In the genomic region with DNA sequence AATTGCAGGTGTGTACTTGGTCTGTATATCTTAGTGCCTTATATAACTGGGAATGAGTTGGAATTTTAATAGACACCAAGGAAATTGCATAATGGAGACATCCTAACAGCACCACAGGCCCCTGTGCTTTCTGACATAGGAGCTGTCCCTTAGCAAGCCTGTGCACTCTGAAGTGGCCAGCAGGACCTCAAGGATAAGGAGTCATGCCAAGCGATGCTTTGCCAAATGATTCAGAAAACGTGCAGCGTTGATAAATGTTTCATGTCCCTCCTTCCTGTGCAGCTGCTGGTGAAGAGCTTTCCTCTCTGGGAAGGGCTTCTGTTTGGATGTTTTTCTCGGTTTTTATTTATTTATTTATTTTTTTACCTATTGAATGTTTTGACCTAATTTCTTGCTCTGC, we compare ENCODE assay signal across 19 mouse cellular contexts. TPM values are rescaled to one million over a fixed set of nuclear protein-coding genes. Genes with fewer than 3 reads are reported as not detected.
DNase-seq lines count a peak whose midpoint lies in the region; ATAC-seq lines count a peak whose summit lies in the region.
"Had no signal": no experiment of that assay in that cellular context is flagged by ENCODE, and none has a peak within 500 bp of the region (broad histone marks: within the 10 kb centered on the region; RNA-seq: fewer than 3 reads in every experiment).

No protein-coding gene starts in this region.

- no peaks in the 10 kb centered on the region for H3K4me1 ChIP-seq in midbrain, embryonic 16.5 days (ENCODE audit: control insufficient read depth, insufficient read depth, low read length)
- no peaks in the 10 kb centered on the region for H3K4me1 ChIP-seq in midbrain, embryonic 13.5 days (replicated peaks)
- H3K4me1 ChIP-seq: limb, embryonic 15.5 days; midbrain, embryonic 12.5 days; neural tube, embryonic 12.5 days had no signal

- no peaks in the 10 kb centered on the region for H3K27me3 ChIP-seq in midbrain, embryonic 16.5 days (ENCODE audit: control insufficient read depth, insufficient read depth, low read depth, low read length)
- H3K27me3 ChIP-seq in midbrain, embryonic 13.5 days: no peaks in the 10 kb centered on the region
- H3K27me3 ChIP-seq: CH12.LX; limb, embryonic 15.5 days; midbrain, embryonic 12.5 days; neural tube, embryonic 12.5 days had no signal

- H3K27ac ChIP-seq in midbrain, embryonic 16.5 days (ENCODE audit: low read length): no peak overlapping the region
- no peak overlapping the region for H3K27ac ChIP-seq in midbrain, embryonic 13.5 days
- H3K27ac ChIP-seq: limb, embryonic 15.5 days; midbrain, embryonic 12.5 days; neural tube, embryonic 12.5 days had no signal

- DNase-seq in cerebellum, postnatal 4 days (ENCODE audit: low spot score in 2 of 2): no peak
- peak; percentile 73 to 79 for DNase-seq in cerebellum, postnatal 10 days
- DNase-seq in spleen, adult 12 weeks (ENCODE audit: low spot score): no peak
- no peak for DNase-seq in frontal cortex, postnatal 36 days (ENCODE audit: low spot score in 2 of 2)
- DNase-seq in layer of hippocampus, postnatal 36 days: no peak
- DNase-seq: gastrocnemius, postnatal 10 days; kidney, adult 9 months; liver, postnatal 0 days; right cerebral cortex, postnatal 4 days; thymus, adult 18-20 months had no signal

- H3K4me2 ChIP-seq in midbrain, embryonic 16.5 days (ENCODE audit: low read length): no peak overlapping the region
- H3K4me2 ChIP-seq in midbrain, embryonic 13.5 days (replicated peaks): no peak overlapping the region
- H3K4me2 ChIP-seq: limb, embryonic 15.5 days; midbrain, embryonic 12.5 days; neural tube, embryonic 12.5 days had no signal

- no peak overlapping the region for H3K9ac ChIP-seq in midbrain, embryonic 16.5 days (ENCODE audit: low read depth, low read length)
- no peak overlapping the region for H3K9ac ChIP-seq in midbrain, embryonic 13.5 days (replicated peaks)
- H3K9ac ChIP-seq: limb, embryonic 15.5 days; liver, postnatal 0 days; midbrain, embryonic 12.5 days; neural tube, embryonic 12.5 days had no signal

- no peak overlapping the region for H3K4me3 ChIP-seq in midbrain, embryonic 16.5 days (ENCODE audit: low read depth, low read length)
- H3K4me3 ChIP-seq in midbrain, embryonic 13.5 days (replicated peaks): no peak overlapping the region
- H3K4me3 ChIP-seq: limb, embryonic 15.5 days; midbrain, embryonic 12.5 days; neural tube, embryonic 12.5 days had no signal

- no peaks in the 10 kb centered on the region for H3K9me3 ChIP-seq in midbrain, embryonic 16.5 days (replicated peaks; ENCODE audit: control insufficient read depth, low read length, poor library complexity, severe bottlenecking)
- 0 out of 2 replicates have a peak, but pooled peaks cover 2% of the 10 kb centered on the region for H3K9me3 ChIP-seq in midbrain, embryonic 13.5 days
- H3K9me3 ChIP-seq: limb, embryonic 15.5 days; midbrain, embryonic 12.5 days; neural tube, embryonic 12.5 days had no signal

- WGBS in midbrain, embryonic 16.5 days: 49% methylated on average over 4 of the region's 4 CpGs
- 62% methylated on average over 4 of the region's 4 CpGs for WGBS in midbrain, embryonic 13.5 days

- no peaks in the 10 kb centered on the region for H3K36me3 ChIP-seq in midbrain, embryonic 16.5 days (ENCODE audit: control insufficient read depth, insufficient read depth, low read length)
- no peaks in the 10 kb centered on the region for H3K36me3 ChIP-seq in midbrain, embryonic 13.5 days
- H3K36me3 ChIP-seq: limb, embryonic 15.5 days; midbrain, embryonic 12.5 days; neural tube, embryonic 12.5 days had no signal

- ATAC-seq in cerebellum, adult (ENCODE audit: insufficient number of reproducible peaks, low FRiP score, low TSS enrichment): peak; percentile 45; the same call in 1 of the 2 replicates
- ATAC-seq in midbrain, embryonic 16.5 days: 0 out of 2 replicates have a peak, but pooled peaks have one; percentile 28
- no peak for ATAC-seq in midbrain, embryonic 13.5 days
- ATAC-seq: activated CD4-positive, CD25-positive, alpha-beta regulatory T cell, adult 4 months; forebrain, embryonic 16.5 days; liver, postnatal 0 days had no signal

RNA-seq across cellular contexts. Expression of a gene that starts 45.7 kb away (rescaled TPM):
- 62.9 and 66.9 TPM in 2 replicates for polyA plus RNA-seq in midbrain, embryonic 16.5 days (2015; fragmentation: Nextera tagmentation; extraction: Ambion mirVana)
- 60.2 and 67.2 TPM in 2 replicates for polyA plus RNA-seq in midbrain, embryonic 13.5 days (2015; fragmentation: Nextera tagmentation; extraction: Ambion mirVana)
- 100 to 1,000 TPM; 109 to 110 TPM for total RNA-seq in layer of hippocampus, postnatal 36 days (2021)

RNA-seq across cellular contexts. Expression of a gene that starts 59.4 kb away (rescaled TPM):
- 58.0 and 58.2 TPM in 2 replicates for polyA plus RNA-seq in midbrain, embryonic 16.5 days (2015; fragmentation: Nextera tagmentation; extraction: Ambion mirVana)
- polyA plus RNA-seq in midbrain, embryonic 13.5 days (2015; fragmentation: Nextera tagmentation; extraction: Ambion mirVana): 50.3 and 53.8 TPM in 2 replicates
- 10 to 100 TPM; 70.5 to 75.3 TPM for total RNA-seq in layer of hippocampus, postnatal 36 days (2021)

RNA-seq across cellular contexts. Expression of a gene that starts 59.5 kb away (rescaled TPM):
- 0.10 and 0.11 TPM in 2 replicates for polyA plus RNA-seq in midbrain, embryonic 16.5 days (2015; fragmentation: Nextera tagmentation; extraction: Ambion mirVana)
- 0.05 and 0.10 TPM in 2 replicates for polyA plus RNA-seq in midbrain, embryonic 13.5 days (2015; fragmentation: Nextera tagmentation; extraction: Ambion mirVana)
- not detected for total RNA-seq in layer of hippocampus, postnatal 36 days (2021)
- total RNA-seq: CH12.LX; gastrocnemius, postnatal 10 days had no signal
- polyA plus RNA-seq: limb, embryonic 15.5 days; liver, postnatal 0 days; midbrain, embryonic 12.5 days; neural tube, embryonic 12.5 days had no signal

Comparison
In these comparisons a context has a peak if more than half of its experiments do, and no peak if none do; other contexts are left out.
1. DNase-seq: peak in cerebellum, postnatal 10 days (2 of 2); none in cerebellum, postnatal 4 days (0 of 2), spleen, adult 12 weeks (single experiment), frontal cortex, postnatal 36 days (0 of 2) and layer of hippocampus, postnatal 36 days (0 of 2).